Mouse (Mus musculus) right cerebral cortex, postnatal 14 days (tissue): ENCODE measurements around the gene Gm1043.
A peak's percentile ranks its signal among the peaks of the same experiment; 100 is the strongest.

Experiments used
- DNase-seq: peaks from one replicate; pipeline ENCODE4 v3.0.0; 2022

The Gm1043 gene

DNA sequence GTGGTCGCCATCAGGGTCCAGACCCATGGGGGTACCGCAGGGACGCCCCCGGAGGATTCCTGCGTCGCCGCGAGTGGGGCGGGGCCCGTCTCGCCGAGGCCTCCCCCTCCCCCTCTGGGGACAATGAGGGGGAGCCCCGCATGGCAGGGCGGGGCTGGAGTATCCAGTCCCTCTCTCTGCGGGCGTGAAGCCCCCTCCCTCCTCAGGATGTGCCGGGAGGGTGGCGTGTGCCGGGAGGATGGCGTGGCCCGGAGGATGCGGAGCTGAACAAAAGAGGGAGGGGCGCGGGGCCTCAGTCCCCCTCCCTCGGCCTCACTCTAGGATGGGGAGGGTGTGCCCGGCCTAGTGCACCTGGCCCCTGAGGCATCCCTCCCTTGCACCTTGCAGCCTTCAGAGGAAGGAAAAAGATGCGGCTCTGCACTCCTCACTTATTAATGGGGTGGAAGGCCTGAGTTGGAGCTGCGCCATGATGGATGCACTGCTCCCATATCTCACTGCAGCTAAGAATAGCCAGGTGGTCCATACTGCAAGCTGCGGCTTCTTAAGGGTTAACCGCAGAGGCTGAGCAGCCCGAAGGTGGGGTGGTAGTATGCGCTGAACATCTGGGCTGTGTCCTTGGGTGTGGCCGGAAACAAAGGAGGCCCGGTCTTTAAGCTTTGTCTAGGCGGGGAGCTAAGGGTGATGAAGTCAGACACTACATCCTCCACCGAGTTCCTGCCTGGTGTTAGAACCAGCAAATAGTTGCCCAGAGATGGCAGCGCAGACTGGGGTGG lies 161.2 kb downstream of the Gm1043 start:
- peak; percentile 44 for DNase-seq

DNA sequence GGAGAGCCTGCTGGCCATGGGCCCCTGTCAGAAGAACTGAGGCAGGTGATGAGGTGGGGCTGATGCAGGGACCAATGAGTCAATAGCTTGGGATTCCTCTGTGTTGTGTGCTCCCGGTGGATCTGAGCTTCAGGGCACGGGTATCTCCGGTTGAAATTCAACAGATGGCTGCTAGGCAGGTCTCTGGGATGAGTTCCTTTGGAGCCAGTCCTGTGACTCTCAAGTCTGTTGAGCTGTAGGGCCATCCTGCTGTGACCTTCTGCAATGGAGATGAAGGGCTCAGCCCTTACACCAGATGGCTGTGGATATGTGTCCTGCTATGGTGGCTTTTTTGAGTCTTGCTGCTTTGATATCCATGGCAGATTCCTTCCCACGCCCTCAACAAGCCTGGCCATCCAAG lies 162.3 kb downstream of the Gm1043 start:
- DNase-seq: no peak

DNA sequence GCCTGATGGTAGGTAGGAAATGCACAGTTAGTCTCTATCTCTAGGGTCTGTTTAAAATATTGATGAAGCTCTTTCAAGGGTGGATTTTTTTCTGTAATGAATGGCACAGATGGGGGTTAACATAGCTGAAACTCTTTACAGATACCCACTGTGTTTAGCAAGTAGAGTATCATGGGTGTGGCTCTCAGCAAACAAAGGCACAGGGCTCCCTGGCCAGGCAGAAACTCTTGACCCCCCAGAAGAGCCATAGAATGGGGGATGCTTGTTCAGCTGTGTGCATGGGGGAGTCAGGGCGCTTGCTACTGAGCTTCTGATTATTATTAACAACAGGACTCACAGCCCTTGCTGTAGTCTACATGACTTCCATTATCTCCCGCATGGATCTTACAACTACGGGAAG lies 163.7 kb downstream of the Gm1043 start:
- no peak for DNase-seq

DNA sequence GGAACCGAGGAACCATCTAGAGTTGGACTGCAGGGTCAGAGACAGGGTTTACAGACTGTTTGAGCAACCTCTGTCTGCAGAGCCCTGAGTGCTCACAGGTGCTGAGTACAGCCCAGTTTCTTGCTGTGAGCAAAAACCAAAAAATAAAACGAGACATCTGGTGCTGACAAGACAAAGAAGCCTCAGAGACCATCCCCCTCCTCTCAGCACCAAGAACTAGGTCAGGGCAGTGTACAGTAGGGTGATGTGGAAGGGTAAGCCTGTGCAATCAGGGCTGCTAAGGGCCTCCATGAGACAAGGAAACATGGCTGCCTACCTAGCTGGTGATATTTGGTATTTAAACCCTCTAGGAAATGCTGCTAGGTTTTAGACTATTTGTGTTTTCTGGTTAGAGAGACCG lies 166.4 kb downstream of the Gm1043 start:
- DNase-seq: no peak

DNA sequence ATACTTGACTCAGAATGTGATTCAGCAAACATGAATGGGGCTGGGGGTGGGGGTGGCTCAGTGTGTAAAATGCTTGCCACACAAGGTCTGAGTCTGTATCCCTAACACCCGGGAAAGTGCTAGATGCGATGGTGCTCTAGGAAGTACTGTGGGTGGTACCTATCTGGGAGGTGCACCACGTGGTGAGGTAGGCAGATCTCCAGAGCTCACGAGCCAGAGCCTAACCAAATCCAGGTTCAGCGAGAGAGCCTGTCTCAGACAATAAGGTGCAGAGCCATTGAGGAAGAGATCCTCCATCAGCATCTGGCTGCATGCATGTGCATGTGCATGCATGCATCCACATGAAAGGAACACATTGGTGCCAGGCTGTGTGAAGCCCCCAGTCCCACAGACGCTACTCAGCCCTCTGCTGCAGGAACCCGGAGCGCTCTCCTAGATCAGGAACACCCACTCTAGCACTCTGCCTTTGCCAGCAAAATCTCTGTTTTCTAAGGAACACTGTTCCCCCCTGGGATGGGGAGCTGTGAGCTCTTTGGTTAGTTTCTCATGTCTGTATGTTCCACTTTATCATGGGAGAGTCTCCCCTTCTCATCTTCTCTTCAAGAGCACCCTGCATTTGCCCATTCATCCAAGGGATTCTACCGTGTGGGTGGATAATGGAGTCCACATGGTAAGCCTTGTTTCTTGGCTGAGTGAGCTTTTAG lies 167.1 kb downstream of the Gm1043 start:
- DNase-seq: no peak

DNA sequence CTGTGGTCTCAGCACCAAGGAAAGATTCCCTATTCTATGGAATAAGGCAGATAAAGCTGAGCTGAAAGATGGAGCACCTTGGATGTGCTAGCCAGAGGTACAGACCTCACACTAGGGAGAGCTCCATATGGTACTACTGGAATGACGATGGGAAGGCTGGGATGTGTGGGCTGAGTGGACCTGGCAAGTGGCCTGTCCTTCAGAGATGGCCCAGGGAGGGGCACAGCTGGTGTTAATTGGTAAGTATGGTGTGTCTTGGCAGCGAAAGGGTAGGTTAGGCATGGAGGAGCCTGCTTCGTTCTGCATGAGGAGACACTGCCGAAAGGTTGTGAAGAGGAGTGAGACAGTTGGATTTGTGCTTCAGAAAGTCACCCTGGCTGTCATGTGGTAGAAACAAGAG lies 169.4 kb downstream of the Gm1043 start:
- peak; percentile 19 for DNase-seq

DNA sequence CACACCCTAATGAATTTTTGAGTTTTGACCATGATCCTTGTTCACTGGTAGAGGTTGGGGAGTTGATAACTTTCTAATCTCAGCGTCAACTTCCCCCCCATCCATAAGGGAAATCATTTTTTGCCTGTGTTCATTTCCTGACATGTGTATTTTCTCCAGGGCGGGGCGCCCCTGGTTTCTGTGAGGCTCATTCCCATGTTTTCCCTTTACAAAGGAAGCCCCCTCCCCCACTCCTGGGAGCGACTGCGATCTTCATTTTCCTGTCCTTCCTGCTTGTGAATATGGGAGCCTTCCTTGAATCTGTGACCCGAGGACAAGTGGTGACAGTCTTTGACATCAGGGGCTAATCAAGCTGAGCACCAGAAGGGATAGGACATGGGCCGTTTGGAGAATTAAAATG lies 171.7 kb downstream of the Gm1043 start:
- peak; percentile 37 for DNase-seq

DNA sequence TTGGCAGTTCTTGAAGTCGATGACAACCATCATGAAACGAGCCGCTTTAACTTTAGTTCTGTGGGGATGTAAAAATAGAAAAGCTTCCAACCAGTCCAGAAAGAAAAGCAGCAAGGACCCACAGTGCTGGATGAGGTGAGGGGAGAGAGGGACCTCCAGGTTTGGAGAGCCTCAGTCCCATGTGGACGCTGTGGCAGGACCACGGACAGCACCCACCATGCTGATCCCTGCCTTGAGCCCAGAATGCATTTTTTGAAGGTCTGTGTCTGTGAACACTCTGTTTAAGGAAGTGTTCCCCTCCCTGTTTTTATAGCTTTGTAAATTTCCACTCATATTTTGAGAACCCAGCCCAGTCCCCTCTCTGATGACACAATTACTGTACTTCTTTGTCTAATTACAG lies 172.1 kb downstream of the Gm1043 start:
- DNase-seq: no peak

DNA sequence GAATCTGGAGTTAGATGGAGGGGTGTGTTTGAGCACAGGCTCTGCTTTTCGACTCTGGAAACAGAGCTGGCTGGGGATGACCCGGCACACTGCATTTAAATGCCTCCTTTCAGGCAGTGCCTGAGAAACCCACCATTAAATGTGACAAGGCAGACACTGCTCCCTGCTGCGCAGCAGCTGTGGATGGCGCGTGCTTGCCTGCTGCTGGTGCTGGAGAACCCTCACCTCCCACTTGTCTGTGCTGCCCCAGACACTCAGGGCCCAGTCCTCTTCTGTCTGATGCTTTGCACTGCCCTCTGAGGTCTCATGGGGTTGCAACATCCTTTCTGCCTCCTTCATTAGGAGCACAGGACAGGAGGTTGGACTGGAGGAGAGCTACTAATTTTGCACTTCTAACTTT lies 176.6 kb downstream of the Gm1043 start:
- no peak for DNase-seq

DNA sequence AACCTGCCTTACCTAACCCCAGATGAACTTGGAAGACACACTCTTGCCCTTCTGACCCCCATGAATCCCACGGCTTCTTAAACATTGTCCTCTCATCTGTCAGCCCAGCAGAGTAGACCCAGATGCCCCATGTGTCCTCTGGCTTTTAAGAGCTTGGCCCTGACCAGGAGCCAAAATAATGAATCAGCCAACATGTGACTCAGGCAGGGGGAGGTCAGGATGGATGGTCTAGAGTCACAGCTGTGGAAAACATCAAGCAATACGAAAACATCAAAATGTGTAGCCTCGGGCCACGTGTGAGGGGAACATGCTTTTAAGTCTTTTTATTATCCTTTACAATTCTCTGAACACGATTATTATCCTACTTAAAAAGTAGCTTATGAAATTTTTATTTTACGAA lies 178.6 kb downstream of the Gm1043 start:
- DNase-seq: no peak
